In genomic region chr6:48842111-48842842, GRCm38 (mm10) we compare ENCODE assay signal across 8 mouse cellular contexts. TPM values are rescaled to one million over a fixed set of nuclear protein-coding genes. Genes with fewer than 3 reads are reported as not detected.
DNase-seq lines count a peak whose midpoint lies in the region; ATAC-seq and TF ChIP-seq lines count a peak whose summit lies in the region.

No protein-coding gene starts in this region.

- H3K4me1 ChIP-seq in heart, postnatal 0 days (ENCODE audit: control insufficient read depth, insufficient read depth) = peaks cover 14% of the 10 kb centered on the region; the same call in 1 of the 2 replicates
- H3K4me1 ChIP-seq in cerebellum, adult 2 months (ENCODE audit: control insufficient read depth, insufficient read depth, low read length) = peaks cover 4% of the 10 kb centered on the region

- 55% methylated on average over 11 of the region's 11 CpGs for WGBS in heart, postnatal 0 days
- 64% methylated on average over 11 of the region's 11 CpGs for WGBS in cerebellum, adult 2 months

- no peaks in the 10 kb centered on the region for H3K9me3 ChIP-seq in heart, postnatal 0 days (replicated peaks; ENCODE audit: control insufficient read depth, low read length)

- no peak overlapping the region for H3K9ac ChIP-seq in heart, postnatal 0 days (replicated peaks; ENCODE audit: low read depth, low read length)

- no peak for TF ChIP-seq POLR2A in cerebellum, adult 2 months (IDR thresholded peaks at IDR 0.05; ENCODE audit: borderline replicate concordance, insufficient read depth, low read length)

- peak; percentile 27 for DNase-seq in gastrocnemius, postnatal 10 days
- no peak for DNase-seq in gastrocnemius, postnatal 25 days
- peak; percentile 79 for DNase-seq in adrenal gland, postnatal 14 days
- DNase-seq in heart, postnatal 0 days (ENCODE audit: low spot score) = no peak
- peak; percentile 79 to 90 for DNase-seq in kidney, postnatal 36 days
- peak; percentile 37 to 50 for DNase-seq in thymus, postnatal 36 days
- DNase-seq in cerebellum, adult 2 months = no peak

- no peaks in the 10 kb centered on the region for H3K27me3 ChIP-seq in heart, postnatal 0 days (ENCODE audit: control insufficient read depth, insufficient read depth, low read length)
- H3K27me3 ChIP-seq in cerebellum, adult 2 months (ENCODE audit: control insufficient read depth, insufficient read depth, low read length) = no peaks in the 10 kb centered on the region

- ATAC-seq in heart, postnatal 0 days (ENCODE audit: insufficient read depth, low read depth) = no peak
- ATAC-seq in megakaryocyte, adult 5-6 weeks (ENCODE audit: poor library complexity, severe bottlenecking) = peak; percentile 46; the same call in 1 of the 2 replicates

- TF ChIP-seq CTCF in heart, postnatal 0 days (IDR thresholded peaks at IDR 0.05; ENCODE audit: low read depth) = peak; percentile 26
- no peak for TF ChIP-seq CTCF in cerebellum, adult 2 months (IDR thresholded peaks at IDR 0.05; ENCODE audit: borderline replicate concordance, insufficient read depth, low read depth, low read length)

- peak overlapping the region; percentile 84; the same call in 1 of the 2 replicates for H3K27ac ChIP-seq in heart, postnatal 0 days (ENCODE audit: low read depth)
- H3K27ac ChIP-seq in cerebellum, adult 2 months (ENCODE audit: insufficient read depth, low read length) = no peak overlapping the region

- H3K4me3 ChIP-seq in heart, postnatal 0 days (ENCODE audit: low read depth, low read length) = no peak overlapping the region
- no peak overlapping the region for H3K4me3 ChIP-seq in cerebellum, adult 2 months (replicated peaks; ENCODE audit: insufficient read depth, low read depth, low read length)

- peaks cover 4% of the 10 kb centered on the region for H3K36me3 ChIP-seq in heart, postnatal 0 days (replicated peaks; ENCODE audit: control insufficient read depth, insufficient read depth, low read length)

- no peak for TF ChIP-seq EP300 in heart, postnatal 0 days (IDR thresholded peaks at IDR 0.05; ENCODE audit: low read depth)

- peak overlapping the region; percentile 59 for H3K4me2 ChIP-seq in heart, postnatal 0 days (ENCODE audit: low read depth, low read length)

RNA-seq across cellular contexts. Expression of gene Tmem176b, which starts 1.0 kb away (rescaled TPM):
- total RNA-seq in gastrocnemius, postnatal 10 days (2021) = 10 to 100 TPM; 32.9 to 45.7 TPM
- total RNA-seq in gastrocnemius, postnatal 25 days (2021) = 10 to 100 TPM; 11.4 to 15.2 TPM
- 293 and 324 TPM in 2 replicates for total RNA-seq in adrenal gland, postnatal 14 days (2021)
- total RNA-seq in heart, postnatal 0 days (2014; rRNA removed; ENCODE audit: low replicate concordance) = 93.9 and 147 TPM in 2 replicates
- 168 and 184 TPM in 2 replicates for polyA plus RNA-seq in heart, postnatal 0 days (2015; fragmentation: Nextera tagmentation; extraction: Ambion mirVana)
- 74.3 and 79.2 TPM in 2 replicates for total RNA-seq in megakaryocyte, adult 5-6 weeks (2015)
- total RNA-seq in megakaryocyte, adult 5-6 weeks (2017) = 81.4 and 85.0 TPM in 2 replicates
- polyA plus RNA-seq in cerebellum, adult 2 months (2012; rRNA removed) = 48.7 and 54.4 TPM in 2 replicates

RNA-seq across cellular contexts. Expression of gene Tmem176a, which starts 1.6 kb away (rescaled TPM):
- 10 to 100 TPM; 10.8 to 15.2 TPM for total RNA-seq in gastrocnemius, postnatal 10 days (2021)
- 1 to 10 TPM; 4.3 to 4.9 TPM for total RNA-seq in gastrocnemius, postnatal 25 days (2021)
- total RNA-seq in adrenal gland, postnatal 14 days (2021) = 139 and 181 TPM in 2 replicates
- 54.2 and 61.1 TPM in 2 replicates for total RNA-seq in heart, postnatal 0 days (2014; rRNA removed; ENCODE audit: low replicate concordance)
- polyA plus RNA-seq in heart, postnatal 0 days (2015; fragmentation: Nextera tagmentation; extraction: Ambion mirVana) = 53.4 and 58.2 TPM in 2 replicates
- total RNA-seq in megakaryocyte, adult 5-6 weeks (2015) = 33.4 and 35.5 TPM in 2 replicates
- 16.5 and 20.0 TPM in 2 replicates for total RNA-seq in megakaryocyte, adult 5-6 weeks (2017)
- polyA plus RNA-seq in cerebellum, adult 2 months (2012; rRNA removed) = 11.0 and 12.5 TPM in 2 replicates

RNA-seq across cellular contexts. Expression of gene Aoc1, which starts 30.4 kb away (rescaled TPM):
- not detected for total RNA-seq in gastrocnemius, postnatal 10 days (2021)
- total RNA-seq in gastrocnemius, postnatal 25 days (2021) = not detected
- not detected in 2 replicates for total RNA-seq in adrenal gland, postnatal 14 days (2021)
- 0.99 TPM in 1 of 2 replicates, not detected in the other for total RNA-seq in heart, postnatal 0 days (2014; rRNA removed; ENCODE audit: low replicate concordance)
- polyA plus RNA-seq in heart, postnatal 0 days (2015; fragmentation: Nextera tagmentation; extraction: Ambion mirVana) = 0.26 TPM in 1 of 2 replicates, not detected in the other
- total RNA-seq in megakaryocyte, adult 5-6 weeks (2015) = not detected in 2 replicates
- not detected in 2 replicates for total RNA-seq in megakaryocyte, adult 5-6 weeks (2017)
- polyA plus RNA-seq in cerebellum, adult 2 months (2012; rRNA removed) = 0.25 and 0.31 TPM in 2 replicates

Comparison
In these comparisons a context has a peak if more than half of its experiments do, and no peak if none do; other contexts are left out.
1. DNase-seq: peak in gastrocnemius, postnatal 10 days (single experiment), adrenal gland, postnatal 14 days (single experiment), kidney, postnatal 36 days (2 of 2) and thymus, postnatal 36 days (2 of 2); none in gastrocnemius, postnatal 25 days (single experiment), heart, postnatal 0 days (single experiment) and cerebellum, adult 2 months (0 of 2).